Mouse (Mus musculus) spleen, adult 2 months (tissue): Measurements from ENCODE around the gene Dstn.

Source experiments
- CTCF ChIP-seq: fragments of 200-500 bp; IDR thresholded peaks from 2 replicates; pipeline ENCODE4 v1.5.1; 2011; ENCODE audit warnings: mild to moderate bottlenecking, inconsistent platforms; ENCODE audit not compliant: insufficient read depth, insufficient read length, insufficient replicate concordance; ENCODE audit errors: extremely low read depth
- POLR2A ChIP-seq: fragments of 200-500 bp; IDR thresholded peaks from 2 replicates; pipeline ENCODE4 v1.6.1; 2011; ENCODE audit warnings: low read depth, low read length, inconsistent platforms

DNA sequence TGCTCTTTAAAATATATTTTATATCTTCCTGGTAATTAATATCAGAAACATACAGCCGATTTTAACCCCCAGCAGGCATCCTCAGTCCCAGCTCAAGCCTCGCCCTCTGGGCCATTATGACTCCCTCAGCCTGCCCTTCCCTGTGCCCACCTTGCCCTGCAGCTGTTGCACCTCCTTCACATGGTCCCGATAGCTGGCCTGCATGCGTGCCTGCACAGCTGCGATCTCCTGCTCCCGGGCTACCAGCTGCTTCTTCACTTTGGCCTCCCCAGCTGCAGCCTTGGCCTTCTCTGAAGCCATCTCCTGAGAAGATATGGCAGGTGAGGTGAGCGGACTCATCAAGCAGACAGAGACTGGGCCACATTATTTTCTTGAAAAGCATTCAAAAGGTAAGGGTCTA, 54.1 kb downstream of the Dstn start:
- no peak for TF ChIP-seq CTCF
- TF ChIP-seq POLR2A = no peak
